Mouse (Mus musculus) embryonic facial prominence, embryonic 14.5 days (tissue): ENCODE data around the gene Npm3. TPM values are rescaled to one million over a fixed set of nuclear protein-coding genes. Genes with fewer than 3 reads are reported as not detected.

Experiments
- ATAC-seq: fragments of 200-750 bp; cut with Nextera tagmentation; 2 replicates; pipeline ENCODE4 v1.8.0; 2017; ENCODE audit warnings: low read depth, moderate number of reproducible peaks, moderate TSS enrichment
- DNase-seq: peaks from one replicate; pipeline ENCODE4 v3.0.0-alpha.2; 2015; ENCODE audit warnings: low spot score
- H3K27ac ChIP-seq: fragments of 300-500 bp; sonication (generic); replicated peaks from 2 replicates; pipeline ENCODE4 v1.5.1; 2014; ENCODE audit warnings: low read depth, mild to moderate bottlenecking, low read length, moderate library complexity
- H3K27me3 ChIP-seq: fragments of 300-500 bp; sonication (generic); replicated peaks from 2 replicates; pipeline ENCODE4 v1.6.1; 2014; ENCODE audit warnings: low read length; ENCODE audit not compliant: control insufficient read depth, insufficient read depth
- H3K36me3 ChIP-seq: fragments of 300-500 bp; sonication (generic); 2 replicates; pipeline ENCODE4 v1.6.1; 2014; ENCODE audit warnings: low read length, mixed read lengths; ENCODE audit not compliant: control insufficient read depth, insufficient read depth
- H3K4me1 ChIP-seq: fragments of 300-500 bp; sonication (generic); 2 replicates; pipeline ENCODE4 v1.6.1; 2014; ENCODE audit warnings: antibody characterized with exemption, low read length; ENCODE audit not compliant: control insufficient read depth, insufficient read depth
- H3K4me2 ChIP-seq: fragments of 300-500 bp; sonication (generic); 2 replicates; pipeline ENCODE4 v1.6.1; 2014; ENCODE audit warnings: low read depth, mild to moderate bottlenecking, low read length, moderate library complexity, mixed read lengths
- H3K4me3 ChIP-seq: fragments of 300-500 bp; sonication (generic); 2 replicates; pipeline ENCODE4 v1.5.1; 2014; ENCODE audit warnings: low read depth, mild to moderate bottlenecking, low read length
- H3K9ac ChIP-seq: fragments of 300-500 bp; sonication (generic); 2 replicates; pipeline ENCODE4 v1.6.1; 2014; ENCODE audit warnings: low read depth, mild to moderate bottlenecking, low read length, moderate library complexity, mixed read lengths
- H3K9me3 ChIP-seq: fragments of 300-500 bp; sonication (generic); 2 replicates; pipeline ENCODE4 v1.6.1; 2016; ENCODE audit warnings: low read length; ENCODE audit not compliant: control insufficient read depth
- WGBS: fragments of 180-500 bp; shearing (Covaris S2); extraction: QIAGEN DNeasy Blood & Tissue Kit; methylation state at CpG from one replicate; pipeline ENCODE4 v1.1.7; 2014; 5-methylcytosine and 5-hydroxymethylcytosine counted together
- polyA plus RNA-seq: library from polyadenylated mRNA; unstranded; fragments of >200 nt; fragmentation: Nextera tagmentation; extraction: Ambion mirVana; gene quantifications from 2 replicates; pipeline ENCODE4 v1.2.1, GENCODE M21; 2014

The Npm3 gene
- polyA plus RNA-seq, 1 experiment from 2014 or later, result 18.9 TPM

DNA sequence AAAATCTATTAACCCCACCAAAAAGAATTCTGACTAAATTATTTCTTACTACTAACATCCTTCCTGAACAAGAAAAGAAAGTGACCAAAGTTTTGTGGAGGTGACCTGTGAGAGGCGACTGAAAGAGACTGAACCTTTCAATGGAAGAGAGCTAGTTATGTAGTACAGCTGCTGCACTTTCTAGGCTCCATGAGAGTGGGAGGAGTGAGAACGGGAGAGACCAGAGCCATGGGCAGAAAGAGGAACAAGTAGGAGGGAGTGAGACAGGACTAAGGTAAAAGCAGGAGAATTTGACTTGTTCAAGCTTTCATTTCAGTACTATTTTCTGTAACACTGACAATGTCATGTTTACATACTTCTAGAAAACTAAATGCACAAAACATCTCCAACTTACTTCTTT is 26.1 kb upstream of the Npm3 start:
- Histone ChIP-seq H3K9ac (no peak overlapping the region), H3K9me3 (no peaks in the 10 kb centered on the region), H3K4me1 (peaks cover under 1% of the 10 kb centered on the region), H3K27me3 (no peaks in the 10 kb centered on the region), H3K27ac (no peak overlapping the region), H3K4me2 (no peak overlapping the region), H3K36me3 (peaks cover 98% of the 10 kb centered on the region), H3K4me3 (no peak overlapping the region)
- ATAC-seq (no peak), DNase-seq (no peak)
- 76% methylated on average over 2 of the region's 2 CpGs for WGBS

DNA sequence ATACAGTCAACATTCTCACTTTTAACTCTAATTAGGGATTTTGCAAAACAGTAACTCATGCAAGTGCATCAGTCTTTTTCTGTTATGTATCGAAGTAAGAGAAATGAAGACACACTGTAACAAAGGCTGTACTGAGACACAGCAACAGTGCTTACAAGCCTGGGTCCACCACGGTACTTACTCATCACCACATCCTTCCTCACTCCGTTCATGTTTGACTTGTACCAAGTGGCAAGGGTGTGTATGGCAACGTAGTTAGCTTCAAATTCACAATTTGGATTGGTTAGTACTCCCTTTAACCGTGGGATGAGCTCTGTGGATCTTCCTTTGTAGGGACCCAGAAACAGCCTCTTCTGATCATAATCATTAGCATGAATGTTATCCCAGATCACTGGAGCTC is 22.1 kb upstream of the Npm3 start:
- no peaks in the 10 kb centered on the region for H3K9me3 ChIP-seq
- no peak for ATAC-seq
- no peaks in the 10 kb centered on the region for H3K27me3 ChIP-seq
- no peak overlapping the region for H3K4me3 ChIP-seq
- no peak for DNase-seq
- no peak overlapping the region for H3K4me2 ChIP-seq
- no peaks in the 10 kb centered on the region for H3K4me1 ChIP-seq
- WGBS, result 92% methylated on average over 5 of the region's 5 CpGs
- H3K36me3 ChIP-seq, result peaks cover 98% of the 10 kb centered on the region
- H3K9ac ChIP-seq, result no peak overlapping the region
- no peak overlapping the region for H3K27ac ChIP-seq

DNA sequence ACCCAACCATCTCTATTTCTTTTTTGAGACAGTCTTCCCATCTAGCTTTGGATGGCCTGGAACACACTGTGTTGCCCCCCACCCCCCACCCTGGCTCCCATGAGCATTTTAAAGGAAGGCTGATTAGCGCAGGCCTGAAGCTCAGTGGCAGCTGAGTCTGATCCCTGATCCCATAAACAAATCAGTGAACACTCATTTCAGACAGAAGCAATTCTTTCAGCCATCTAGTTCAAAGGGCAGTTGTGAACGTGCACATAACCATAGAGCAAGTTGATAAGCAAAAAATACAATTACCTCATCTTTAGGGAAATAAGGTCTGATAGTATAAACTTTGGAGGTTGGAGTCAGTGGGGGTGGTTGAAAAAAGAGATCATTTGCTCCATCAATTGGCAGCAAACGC is 11.4 kb upstream of the Npm3 start:
- WGBS, result 80% methylated on average over 3 of the region's 3 CpGs
- no peak overlapping the region for H3K4me3 ChIP-seq
- H3K9me3 ChIP-seq, result no peaks in the 10 kb centered on the region
- no peaks in the 10 kb centered on the region for H3K4me1 ChIP-seq
- DNase-seq, result no peak
- H3K27ac ChIP-seq, result no peak overlapping the region
- no peak overlapping the region for H3K4me2 ChIP-seq
- H3K9ac ChIP-seq, result no peak overlapping the region
- H3K27me3 ChIP-seq, result no peaks in the 10 kb centered on the region
- peaks cover 93% of the 10 kb centered on the region for H3K36me3 ChIP-seq
- no peak for ATAC-seq

DNA sequence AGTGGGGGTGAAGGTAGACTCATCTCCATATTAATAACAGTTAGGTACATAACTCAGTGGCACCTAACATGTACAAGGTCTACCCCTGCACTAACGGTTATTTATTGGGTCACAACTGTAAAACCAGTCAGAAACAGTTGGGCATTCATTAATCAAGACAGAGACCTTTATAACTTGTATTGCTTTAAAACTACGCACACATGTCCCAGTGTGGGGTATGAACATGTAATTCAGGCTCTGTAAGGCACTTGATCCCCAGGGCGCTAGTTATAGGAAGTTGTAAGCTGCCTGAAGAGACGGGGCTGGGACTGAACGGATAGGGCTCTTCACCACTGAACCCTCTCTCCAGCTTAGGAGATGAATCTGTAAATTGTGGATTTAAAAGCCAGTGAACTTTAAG is 9.3 kb upstream of the Npm3 start:
- Histone ChIP-seq H3K36me3 (peaks cover 94% of the 10 kb centered on the region), H3K27me3 (no peaks in the 10 kb centered on the region), H3K9me3 (no peaks in the 10 kb centered on the region), H3K4me2 (no peak overlapping the region), H3K4me3 (no peak overlapping the region), H3K4me1 (no peaks in the 10 kb centered on the region), H3K9ac (no peak overlapping the region), H3K27ac (no peak overlapping the region)
- 86% methylated on average over 5 of the region's 5 CpGs for WGBS
- no peak for DNase-seq
- no peak for ATAC-seq

DNA sequence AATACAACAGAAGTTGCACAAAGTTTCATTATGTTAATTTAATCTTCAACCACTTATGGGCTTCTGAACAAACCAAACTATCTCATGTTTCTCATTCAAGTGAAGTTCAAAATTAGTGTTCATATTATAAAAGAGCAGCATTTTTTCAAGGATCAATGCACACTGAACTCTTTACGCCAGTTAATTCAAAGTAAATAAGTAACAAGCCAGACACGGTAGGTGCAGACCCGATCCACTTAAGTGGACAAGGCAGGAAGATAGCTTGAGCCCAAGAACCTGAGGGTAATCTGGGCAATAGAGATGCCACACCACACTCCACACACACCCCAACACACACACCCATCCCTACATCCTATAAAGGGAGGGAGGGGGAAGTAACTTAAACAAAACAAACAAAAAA is 4.2 kb upstream of the Npm3 start:
- ATAC-seq (no peak), DNase-seq (no peak)
- Histone ChIP-seq H3K9ac (no peak overlapping the region), H3K27ac (no peak overlapping the region), H3K4me2 (no peak overlapping the region), H3K36me3 (peaks cover 79% of the 10 kb centered on the region), H3K27me3 (no peaks in the 10 kb centered on the region), H3K9me3 (no peaks in the 10 kb centered on the region), H3K4me3 (no peak overlapping the region), H3K4me1 (no peaks in the 10 kb centered on the region; the same call in 1 of the 2 replicates)
- WGBS, result 84% methylated on average over 3 of the region's 3 CpGs

DNA sequence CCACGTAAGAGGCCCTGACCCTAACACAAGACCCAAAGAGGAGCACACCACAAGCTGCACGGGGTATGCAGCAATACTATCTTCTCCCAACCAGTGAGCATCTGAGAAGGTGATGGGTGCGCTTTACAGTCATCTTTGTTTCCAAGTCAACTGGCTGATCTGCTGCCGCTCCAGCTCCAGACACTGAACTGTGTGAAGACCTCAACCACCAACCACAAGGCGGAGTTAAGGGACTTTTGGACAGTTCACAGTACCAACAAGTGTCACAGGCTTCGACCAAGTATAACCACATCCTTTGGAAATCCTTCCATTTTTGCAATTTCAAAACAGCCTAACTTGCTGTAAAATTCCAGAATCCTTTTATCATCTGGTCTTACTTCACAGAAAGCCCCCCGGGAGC is 2.5 kb upstream of the Npm3 start:
- ATAC-seq (no peak), DNase-seq (no peak)
- no peak overlapping the region for H3K9ac ChIP-seq
- WGBS, result 92% methylated on average over 7 of the region's 7 CpGs
- H3K4me3 ChIP-seq, result no peak overlapping the region
- H3K4me1 ChIP-seq, result no peaks in the 10 kb centered on the region; the same call in 1 of the 2 replicates
- no peaks in the 10 kb centered on the region for H3K27me3 ChIP-seq
- H3K4me2 ChIP-seq, result no peak overlapping the region
- H3K9me3 ChIP-seq, result no peaks in the 10 kb centered on the region
- H3K27ac ChIP-seq, result no peak overlapping the region
- peaks cover 62% of the 10 kb centered on the region for H3K36me3 ChIP-seq

DNA sequence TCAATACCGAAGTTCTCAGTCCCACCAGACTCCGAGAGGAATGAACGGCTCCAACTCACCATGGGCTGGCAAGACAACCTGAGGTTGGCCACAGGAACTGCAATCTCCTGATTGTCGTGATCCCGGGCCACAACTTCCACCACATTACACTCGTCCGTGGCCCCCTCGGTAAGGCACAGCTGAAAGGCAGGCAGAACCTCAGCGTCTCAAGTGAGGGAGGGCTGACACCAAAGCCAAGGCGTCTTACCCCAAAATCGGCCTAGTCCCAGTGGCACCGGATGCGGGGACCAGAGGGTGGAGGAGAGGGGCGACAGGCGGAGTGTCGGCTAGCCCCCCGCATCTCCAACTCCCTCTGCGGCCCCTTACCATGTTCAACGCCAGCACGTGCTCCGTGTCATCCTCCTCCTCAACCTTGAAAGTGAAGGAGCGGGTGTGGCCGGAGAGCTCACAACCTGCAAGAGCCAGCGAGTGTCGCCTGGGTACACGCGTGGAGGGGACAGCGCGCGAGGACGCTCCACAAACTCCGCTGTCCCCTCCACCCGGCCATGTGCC is 624 bp downstream of the Npm3 start:
- 2% methylated on average over 30 of the region's 33 CpGs for WGBS
- Histone ChIP-seq H3K27me3 (peaks cover 27% of the 10 kb centered on the region), H3K9me3 (no peaks in the 10 kb centered on the region), H3K4me2 (peak overlapping the region; percentile 90), H3K4me1 (peaks cover 3% of the 10 kb centered on the region), H3K36me3 (peaks cover 32% of the 10 kb centered on the region), H3K9ac (peak overlapping the region; percentile 84), H3K27ac (no peak overlapping the region), H3K4me3 (peak overlapping the region; percentile 82)
- no peak for DNase-seq
- peak; percentile 4; the same call in 1 of the 2 replicates for ATAC-seq

DNA sequence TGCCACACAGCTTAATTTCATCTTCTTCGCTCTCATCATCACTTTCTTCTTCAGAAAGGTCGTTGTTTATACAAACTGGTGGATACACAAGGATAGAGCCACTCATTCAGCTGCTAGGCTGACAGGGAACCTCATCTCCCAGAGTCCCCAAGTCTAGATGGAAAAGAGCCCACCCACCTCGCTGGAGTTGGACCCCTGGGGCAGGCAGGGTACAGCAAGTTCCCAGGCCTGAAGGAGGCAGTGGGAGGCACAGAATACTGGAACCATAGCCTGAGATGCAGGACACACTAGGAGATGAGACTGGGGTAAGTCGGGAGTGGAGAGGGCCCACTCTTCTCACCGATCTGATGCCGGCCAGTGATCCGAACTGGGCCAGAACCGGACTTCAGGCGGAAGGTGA is 1.2 kb downstream of the Npm3 start:
- H3K9me3 ChIP-seq, result no peaks in the 10 kb centered on the region
- no peak for DNase-seq
- peaks cover 33% of the 10 kb centered on the region for H3K27me3 ChIP-seq
- peaks cover 4% of the 10 kb centered on the region for H3K4me1 ChIP-seq
- 48% methylated on average over 9 of the region's 9 CpGs for WGBS
- no peak for ATAC-seq
- H3K4me2 ChIP-seq, result peak overlapping the region; percentile 90
- 0 out of 2 replicates have a peak overlapping the region, but pooled peaks have one; percentile 84 for H3K9ac ChIP-seq
- peaks cover 27% of the 10 kb centered on the region for H3K36me3 ChIP-seq
- no peak overlapping the region for H3K27ac ChIP-seq
- H3K4me3 ChIP-seq, result peak overlapping the region; percentile 82
